Mouse (Mus musculus) stomach, postnatal 0 days (tissue): ENCODE data around the gene Mb21d2. TPM values are rescaled to one million over a fixed set of nuclear protein-coding genes. Genes with fewer than 3 reads are reported as not detected.

Source experiments
- ATAC-seq: fragments of 200-750 bp; cut with Nextera tagmentation; 2 replicates; pipeline ENCODE4 v1.8.0; 2017; ENCODE audit not compliant: low FRiP score, low TSS enrichment
- DNase-seq: peaks from one replicate; pipeline ENCODE4 v3.0.0-alpha.2; 2016; ENCODE audit warnings: low spot score
- H3K27ac ChIP-seq: fragments of 300-500 bp; sonication (generic); replicated peaks from 2 replicates; pipeline ENCODE4 v1.5.1; 2014; ENCODE audit warnings: mild to moderate bottlenecking, control low read depth
- H3K27me3 ChIP-seq: fragments of 300-500 bp; sonication (generic); 2 replicates; pipeline ENCODE4 v1.6.1; 2014; ENCODE audit warnings: low read length; ENCODE audit not compliant: control insufficient read depth, insufficient read depth
- H3K36me3 ChIP-seq: fragments of 300-500 bp; sonication (generic); 2 replicates; pipeline ENCODE4 v1.6.1; 2014; ENCODE audit warnings: low read length, mixed read lengths; ENCODE audit not compliant: control insufficient read depth, insufficient read depth
- H3K4me1 ChIP-seq: fragments of 300-500 bp; sonication (generic); replicated peaks from 2 replicates; pipeline ENCODE4 v1.6.1; 2014; ENCODE audit warnings: antibody characterized with exemption; ENCODE audit not compliant: control insufficient read depth, insufficient read depth
- H3K4me2 ChIP-seq: fragments of 300-500 bp; sonication (generic); replicated peaks from 2 replicates; pipeline ENCODE4 v1.6.1; 2014; ENCODE audit warnings: low read depth, mild to moderate bottlenecking, control low read depth, moderate library complexity
- H3K4me3 ChIP-seq: fragments of 300-500 bp; sonication (generic); 2 replicates; pipeline ENCODE4 v1.5.1; 2014; ENCODE audit warnings: low read depth, low read length, control low read depth
- H3K9ac ChIP-seq: fragments of 300-500 bp; sonication (generic); 2 replicates; pipeline ENCODE4 v1.6.1; 2014; ENCODE audit warnings: mild to moderate bottlenecking, low read length, control low read depth, mixed read lengths
- H3K9me3 ChIP-seq: fragments of 300-500 bp; sonication (generic); 2 replicates; pipeline ENCODE4 v1.6.1; 2016; ENCODE audit warnings: low read length; ENCODE audit not compliant: control insufficient read depth
- CTCF ChIP-seq: IDR thresholded peaks from 2 replicates; pipeline ENCODE4 v1.5.1; 2016; ENCODE audit warnings: antibody characterized with exemption, low read depth, mild to moderate bottlenecking, moderate library complexity
- EP300 ChIP-seq: optimal IDR thresholded peaks from 2 replicates; pipeline ENCODE3; 2016; ENCODE audit warnings: antibody characterized with exemption
- WGBS: fragments of 180-500 bp; shearing (Covaris S2); extraction: QIAGEN DNeasy Blood & Tissue Kit; methylation state at CpG from one replicate; pipeline ENCODE4 v1.1.7; 2014; 5-methylcytosine and 5-hydroxymethylcytosine counted together
- polyA plus RNA-seq: library from polyadenylated mRNA; unstranded; fragments of >200 nt; fragmentation: Nextera tagmentation; extraction: Ambion mirVana; gene quantifications from 2 replicates; pipeline ENCODE4 v1.2.1, GENCODE M21; 2015

Mb21d2 gene
- polyA plus RNA-seq, 1 experiment from 2014 or later, result 4.8 TPM

GRCm38 (mm10) chr16:28927381-28927780 is 2.1 kb downstream of the Mb21d2 start:
- ATAC-seq (no peak), DNase-seq (no peak)
- WGBS, result 70% methylated on average over 9 of the region's 9 CpGs
- no peak overlapping the region for H3K4me2 ChIP-seq
- H3K27me3 ChIP-seq, result no peaks in the 10 kb centered on the region
- no peaks in the 10 kb centered on the region for H3K9me3 ChIP-seq
- H3K36me3 ChIP-seq, result no peaks in the 10 kb centered on the region; the same call in 1 of the 2 replicates
- 0 out of 2 replicates have a peak, but pooled peaks cover 2% of the 10 kb centered on the region for H3K4me1 ChIP-seq
- no peak overlapping the region for H3K27ac ChIP-seq
- TF ChIP-seq CTCF, result no peak
- no peak for TF ChIP-seq EP300
- no peak overlapping the region for H3K4me3 ChIP-seq
- no peak overlapping the region for H3K9ac ChIP-seq

GRCm38 (mm10) chr16:28919320-28919885 is 10.1 kb downstream of the Mb21d2 start:
- 67% methylated on average over 11 of the region's 11 CpGs for WGBS
- H3K27me3 ChIP-seq, result no peaks in the 10 kb centered on the region
- no peaks in the 10 kb centered on the region; the same call in 1 of the 2 replicates for H3K36me3 ChIP-seq
- H3K9ac ChIP-seq, result no peak overlapping the region
- no peak overlapping the region for H3K4me2 ChIP-seq
- no peak for TF ChIP-seq CTCF
- no peak for TF ChIP-seq EP300
- no peak overlapping the region for H3K27ac ChIP-seq
- no peaks in the 10 kb centered on the region for H3K9me3 ChIP-seq
- no peak for ATAC-seq
- DNase-seq, result no peak
- no peaks in the 10 kb centered on the region for H3K4me1 ChIP-seq
- no peak overlapping the region for H3K4me3 ChIP-seq

- WGBS, result 87% methylated on average over 7 of the region's 7 CpGs
Measured at GRCm38 (mm10) chr16:28915362-28915761, 14.1 kb downstream of the Mb21d2 start.

GRCm38 (mm10) chr16:28914709-28915108 is 14.8 kb downstream of the Mb21d2 start:
- DNase-seq (no peak), ATAC-seq (no peak)
- 77% methylated on average over 1 of the region's 1 CpGs for WGBS
- H3K36me3 ChIP-seq, result no peaks in the 10 kb centered on the region
- no peak overlapping the region for H3K9ac ChIP-seq
- TF ChIP-seq CTCF, result no peak
- no peak for TF ChIP-seq EP300
- no peaks in the 10 kb centered on the region for H3K27me3 ChIP-seq
- H3K27ac ChIP-seq, result no peak overlapping the region
- H3K4me3 ChIP-seq, result no peak overlapping the region
- H3K9me3 ChIP-seq, result no peaks in the 10 kb centered on the region
- no peaks in the 10 kb centered on the region for H3K4me1 ChIP-seq
- no peak overlapping the region for H3K4me2 ChIP-seq

More at GRCm38 (mm10) chr16:28915362-28915761, 14.1 kb downstream of the Mb21d2 start:
- Histone ChIP-seq H3K36me3 (no peaks in the 10 kb centered on the region), H3K9ac (no peak overlapping the region), H3K4me1 (no peaks in the 10 kb centered on the region), H3K27ac (no peak overlapping the region), H3K4me3 (no peak overlapping the region), H3K9me3 (no peaks in the 10 kb centered on the region), H3K27me3 (no peaks in the 10 kb centered on the region), H3K4me2 (no peak overlapping the region)
- TF ChIP-seq CTCF (no peak), EP300 (no peak)
- DNase-seq, result no peak
- ATAC-seq, result no peak

GRCm38 (mm10) chr16:28911414-28912050 is 17.9 kb downstream of the Mb21d2 start:
- no peak for DNase-seq
- no peak overlapping the region for H3K4me3 ChIP-seq
- no peak overlapping the region for H3K27ac ChIP-seq
- H3K36me3 ChIP-seq, result no peaks in the 10 kb centered on the region
- H3K27me3 ChIP-seq, result no peaks in the 10 kb centered on the region
- ATAC-seq, result no peak
- TF ChIP-seq CTCF, result no peak
- TF ChIP-seq EP300, result no peak
- H3K4me1 ChIP-seq, result no peaks in the 10 kb centered on the region
- no peak overlapping the region for H3K9ac ChIP-seq
- H3K4me2 ChIP-seq, result no peak overlapping the region
- WGBS, result 70% methylated on average over 15 of the region's 15 CpGs
- no peaks in the 10 kb centered on the region for H3K9me3 ChIP-seq
